Mouse (Mus musculus): ENCODE data around the gene Tcp10c.
"Not testable (repeated sequence)": the region's sequence is repeated elsewhere in the genome, so short reads cannot be mapped to it uniquely, and the experiment has no call there.

DNA sequence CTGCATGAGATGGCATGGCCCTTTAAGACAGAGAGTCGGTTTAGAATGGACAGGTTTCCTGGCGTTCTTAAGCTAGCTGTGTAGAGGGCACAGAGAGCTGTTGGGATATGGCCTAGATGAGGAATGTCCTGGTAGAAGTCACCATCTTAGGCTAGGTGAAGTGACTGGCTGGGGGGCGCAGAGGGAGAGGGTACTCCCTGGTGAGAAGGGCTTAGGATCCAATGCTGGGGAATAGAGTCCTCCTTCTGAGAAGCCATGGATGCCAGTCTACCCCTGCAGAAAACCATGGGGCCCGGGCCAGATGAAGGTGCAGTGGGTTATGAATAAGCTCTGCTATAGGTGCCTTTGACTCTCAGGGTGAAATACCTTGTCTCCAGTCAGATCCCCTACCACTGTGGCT, at the start of gene Tcp10c:
- not testable (repeated sequence) for TF ChIP-seq EP300, CTCF (IDR thresholded peaks at IDR 0.05)

Measured in lung, postnatal 0 days (tissue).